Mouse (Mus musculus) gonadal fat pad, adult 2 months (tissue): ENCODE measurements around the gene Arcn1. TPM values are rescaled to one million over a fixed set of nuclear protein-coding genes. Genes with fewer than 3 reads are reported as not detected.
A peak's percentile ranks its signal among the peaks of the same experiment; 100 is the strongest.

Experiments used
- DNase-seq: peaks from one replicate; pipeline ENCODE4 v3.0.0-alpha.2; 2012; ENCODE audit warnings: low read depth
- polyA plus RNA-seq: library from polyadenylated mRNA; depleted of rRNA; stranded (reverse); fragments of >200 nt; gene quantifications from 2 replicates; pipeline ENCODE4 v1.2.3, GENCODE M21; 2012

Arcn1 gene
- polyA plus RNA-seq, 1 experiment: 60.6 TPM

- no peak for DNase-seq
These were observed 47.9 kb downstream of the Arcn1 start for GRCm38 (mm10) chr9:44719632-44720357.

DNA sequence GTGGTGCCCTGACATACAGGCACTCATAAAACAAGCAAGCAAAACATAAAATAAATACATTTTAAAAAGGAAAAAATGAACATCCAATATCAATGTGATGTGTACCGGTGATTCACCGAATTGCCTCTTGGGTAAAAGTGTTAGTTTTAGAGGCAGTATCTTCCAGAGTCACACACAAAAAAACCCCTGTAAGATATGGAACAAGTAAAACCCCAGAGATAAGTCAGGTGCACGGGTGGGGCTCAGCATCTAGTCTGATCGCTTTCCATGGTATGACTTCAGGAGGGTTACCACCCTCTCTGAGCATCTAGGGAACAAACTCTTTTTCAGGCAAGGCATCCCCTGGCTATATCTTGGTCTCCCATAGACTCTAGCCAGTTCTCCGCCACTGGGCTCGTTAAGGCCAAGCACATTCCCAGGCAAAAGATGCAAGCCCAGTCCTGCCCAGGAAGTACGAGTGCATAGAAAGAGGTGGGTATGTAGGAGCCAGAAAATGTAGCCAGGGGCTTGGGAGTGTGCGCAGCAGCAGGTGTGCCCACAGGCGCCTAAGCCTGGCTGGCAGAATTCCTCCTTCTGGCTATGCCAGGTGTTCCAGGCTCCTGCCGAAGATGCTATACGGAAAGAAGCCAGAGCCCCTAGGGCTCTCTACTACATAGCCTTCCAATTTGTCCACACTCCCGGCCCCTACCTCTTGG, 48.6 kb downstream of the Arcn1 start:
- DNase-seq: no peak

- DNase-seq: no peak
These were observed 49.8 kb downstream of the Arcn1 start for GRCm38 (mm10) chr9:44717822-44718242.

DNA sequence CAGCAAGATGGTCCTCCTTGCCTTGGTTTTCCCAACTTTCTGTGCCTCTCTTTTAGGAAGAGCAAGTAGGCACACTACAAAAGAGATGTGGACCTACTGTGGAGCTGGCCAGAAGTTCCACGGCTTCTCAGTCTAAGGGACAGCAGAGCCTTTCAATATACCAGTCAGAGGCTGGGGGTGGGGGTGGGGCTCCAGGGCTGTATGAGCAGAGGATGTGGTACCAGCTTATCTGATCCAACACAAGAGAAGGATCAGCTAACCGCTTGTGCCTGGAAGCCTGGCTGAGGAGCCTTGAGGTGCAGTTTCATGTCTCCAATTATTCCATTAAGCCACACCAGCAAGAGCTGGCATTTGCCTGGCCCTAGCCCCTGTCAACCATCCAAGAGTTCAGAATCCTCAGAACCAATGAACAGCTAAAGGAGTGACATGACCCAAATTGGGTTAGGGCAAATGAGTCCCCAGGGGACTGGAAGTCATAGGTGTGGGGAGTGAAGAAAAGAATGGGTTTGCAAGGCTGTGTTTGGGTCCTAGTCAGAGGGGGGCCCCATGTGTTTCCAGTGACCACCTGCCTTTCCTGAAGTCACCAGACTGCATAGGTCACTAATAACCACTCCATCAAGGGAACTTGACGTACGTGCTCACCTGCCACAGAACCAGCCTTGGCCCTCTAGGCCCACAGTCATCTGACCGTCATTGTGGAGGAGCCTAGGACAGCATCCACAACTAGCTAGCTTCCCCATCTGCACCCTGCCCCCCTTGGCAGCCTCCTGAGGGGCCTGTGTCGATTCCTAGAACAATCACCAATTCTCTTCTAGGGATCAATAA, 50.4 kb downstream of the Arcn1 start:
- no peak for DNase-seq

GRCm38 (mm10) chr9:44715705-44716362, 51.8 kb downstream of the Arcn1 start:
- no peak for DNase-seq

GRCm38 (mm10) chr9:44715109-44715508, 52.5 kb downstream of the Arcn1 start:
- no peak for DNase-seq

DNA sequence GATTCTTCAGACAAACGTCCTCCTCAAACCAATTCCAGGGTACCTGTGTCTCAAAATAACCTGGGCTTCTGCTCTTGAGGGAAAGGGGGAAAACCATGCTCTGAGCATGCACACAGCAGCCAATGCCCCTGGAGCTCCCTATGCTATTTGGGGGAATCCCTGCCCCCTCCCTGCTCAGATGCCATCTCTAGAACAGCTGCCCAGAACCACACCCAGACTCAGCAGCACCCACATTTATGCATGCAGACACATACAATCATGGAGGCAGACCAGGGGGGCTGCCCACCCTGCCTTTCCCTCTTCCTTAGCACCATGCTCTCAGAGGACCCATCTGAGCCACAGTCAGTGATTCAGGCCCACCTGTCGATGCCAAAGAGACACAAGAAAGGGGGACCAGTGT, 54.1 kb downstream of the Arcn1 start:
- no peak for DNase-seq

GRCm38 (mm10) chr9:44713080-44713479, 54.6 kb downstream of the Arcn1 start:
- DNase-seq: no peak

GRCm38 (mm10) chr9:44711602-44712001, 56.0 kb downstream of the Arcn1 start:
- DNase-seq: no peak

- no peak for DNase-seq
These were observed 57.4 kb downstream of the Arcn1 start for GRCm38 (mm10) chr9:44710213-44710612.

- DNase-seq: no peak
These were observed 58.0 kb downstream of the Arcn1 start for GRCm38 (mm10) chr9:44709600-44709999.

DNA sequence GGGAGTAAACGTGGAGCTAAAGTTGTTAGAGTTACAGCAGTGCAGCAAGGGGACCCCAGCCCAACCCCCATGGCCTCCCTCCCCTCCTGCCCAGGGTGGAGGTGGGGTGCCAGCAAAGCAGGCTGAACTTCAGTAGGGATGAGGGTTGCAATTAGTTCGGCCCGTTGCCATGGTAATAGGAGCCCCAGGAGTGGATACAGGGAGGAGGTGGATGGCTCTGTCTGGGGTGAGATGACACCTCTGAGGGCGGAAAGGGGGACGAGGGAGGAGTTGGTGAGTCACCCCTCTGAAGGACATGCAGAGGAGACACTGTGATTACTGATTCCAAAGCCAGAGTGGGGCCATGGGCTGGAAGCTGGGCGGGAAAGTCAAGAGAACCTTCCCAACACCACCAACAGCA, 58.7 kb downstream of the Arcn1 start:
- no peak for DNase-seq

DNA sequence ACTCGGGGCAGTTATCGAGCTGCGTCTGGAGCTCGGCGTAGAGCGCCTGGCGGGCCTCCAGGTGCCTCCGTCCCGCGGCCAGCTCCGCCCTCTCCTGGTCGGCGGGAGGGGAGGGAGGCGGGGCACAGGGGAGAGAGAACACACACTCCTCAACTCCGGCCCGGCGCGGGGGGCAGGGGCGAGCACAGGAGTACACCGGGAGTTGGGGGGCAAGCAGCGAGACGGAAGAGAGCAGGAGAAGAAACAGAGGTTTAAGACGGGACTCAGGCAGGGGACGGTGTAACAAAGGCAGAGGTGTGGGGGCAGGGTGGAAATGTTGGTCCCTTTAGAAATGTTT, 59.2 kb downstream of the Arcn1 start:
- DNase-seq: no peak

GRCm38 (mm10) chr9:44707749-44708428, 59.8 kb downstream of the Arcn1 start:
- DNase-seq: no peak

GRCm38 (mm10) chr9:44699730-44700129, 67.9 kb downstream of the Arcn1 start:
- no peak for DNase-seq

DNA sequence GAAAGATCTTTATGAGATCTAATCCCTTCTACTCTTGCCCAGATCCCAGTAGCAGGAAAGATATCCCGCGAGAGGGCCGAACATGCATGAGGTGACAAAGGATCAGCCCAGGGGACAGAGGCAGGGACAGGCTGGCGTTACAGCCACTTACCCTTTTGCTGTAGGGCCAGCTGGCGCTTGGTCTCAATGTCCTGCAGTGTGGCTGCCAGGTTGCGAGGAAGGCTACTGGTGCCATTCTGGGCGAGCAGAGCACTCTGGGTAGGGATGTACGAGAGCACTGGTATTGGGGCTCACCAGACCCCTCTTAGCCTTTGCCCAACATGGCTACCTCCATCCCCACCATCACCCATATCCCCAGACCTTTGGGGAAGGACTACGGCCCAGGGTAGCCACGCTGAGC, 68.4 kb downstream of the Arcn1 start:
- DNase-seq: no peak

- DNase-seq: no peak
These were observed 69.8 kb downstream of the Arcn1 start for GRCm38 (mm10) chr9:44697866-44698265.

DNA sequence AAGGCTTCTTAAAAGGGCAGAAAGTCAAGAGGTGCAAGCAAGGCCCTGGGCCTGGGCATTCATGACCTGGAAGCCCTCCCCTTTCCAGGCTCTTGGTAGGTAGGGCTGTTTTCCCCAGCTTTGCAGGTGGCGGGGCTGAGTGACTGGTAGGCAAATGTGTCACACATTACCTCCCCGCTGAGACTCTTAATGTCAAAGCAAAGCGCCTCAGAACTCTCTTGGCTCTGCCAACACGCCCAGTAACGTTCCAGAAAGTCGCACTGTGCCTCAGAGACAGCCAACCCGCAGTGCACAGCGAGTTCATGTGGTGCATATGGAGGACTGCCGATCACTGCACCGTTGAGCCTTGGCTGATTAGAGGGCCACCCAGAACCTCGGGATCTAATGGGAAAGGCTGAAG, 74.6 kb downstream of the Arcn1 start:
- DNase-seq: no peak

- peak; percentile 86 for DNase-seq
These were observed 75.7 kb downstream of the Arcn1 start for GRCm38 (mm10) chr9:44691671-44692520.
